Mouse (Mus musculus): Measurements from ENCODE around the gene Gm7697. TPM values are rescaled to one million over a fixed set of nuclear protein-coding genes. Genes with fewer than 3 reads are reported as not detected.
"Not testable (repeated sequence)": the region's sequence is repeated elsewhere in the genome, so short reads cannot be mapped to it uniquely, and the experiment has no call there.

Gene Gm7697
- polyA plus RNA-seq, 1 experiment from 2014 or later, result not detected

DNA sequence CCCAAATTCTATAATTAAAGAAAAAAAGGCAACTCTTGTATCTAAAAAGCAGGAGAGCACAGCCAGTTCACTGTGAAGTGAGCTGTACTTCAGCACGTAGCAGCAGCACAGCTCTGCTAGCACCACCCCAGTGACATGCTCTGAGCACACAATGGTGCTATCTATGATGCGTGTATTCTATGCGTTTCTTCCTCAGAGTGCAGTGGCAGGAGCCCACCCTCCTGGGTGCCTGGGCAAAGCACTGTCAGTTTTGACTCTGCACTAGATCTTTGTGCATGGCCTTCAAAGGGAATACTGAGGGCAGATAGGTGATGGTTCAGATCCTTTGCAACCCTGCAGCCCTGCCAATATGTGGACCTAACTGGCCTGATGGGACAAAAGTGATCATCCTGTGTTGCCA, 69.3 kb downstream of the Gm7697 start, which contains the start of gene Gm9495:
Gene Gm9495, minus strand, starts transcription at position 101 of the 400 bp plus-strand sequence.
- WGBS, result 90% methylated on average over 1 of the region's 3 CpGs
- H3K4me2 ChIP-seq; H3K27ac ChIP-seq (ENCODE audit: low read depth); ATAC-seq (ENCODE audit: insufficient read depth); H3K4me3 ChIP-seq (ENCODE audit: low read depth, low read length); H3K9ac ChIP-seq; H3K36me3 ChIP-seq (ENCODE audit: insufficient read depth); H3K4me1 ChIP-seq (ENCODE audit: insufficient read depth); H3K27me3 ChIP-seq (ENCODE audit: insufficient read depth, low read length); H3K9me3 ChIP-seq (ENCODE audit: low read depth, low read length); DNase-seq: not testable (repeated sequence)

Other genes with a start within 250 kb of the Gm7697 start
- not detected in 2 replicates for gene Gm9495, start 69.4 kb downstream of the Gm7697 start, polyA plus RNA-seq (2014; fragmentation: Nextera tagmentation; extraction: Ambion mirVana)
- 23.4 and 24.5 TPM in 2 replicates for gene Zfp868, start 102.6 kb upstream of the Gm7697 start, polyA plus RNA-seq (2014; fragmentation: Nextera tagmentation; extraction: Ambion mirVana)
- gene Zfp964, start 131.5 kb upstream of the Gm7697 start, polyA plus RNA-seq (2014; fragmentation: Nextera tagmentation; extraction: Ambion mirVana), result 1.4 and 1.8 TPM in 2 replicates
- gene Zfp869, start 187.7 kb upstream of the Gm7697 start, polyA plus RNA-seq (2014; fragmentation: Nextera tagmentation; extraction: Ambion mirVana), result 30.2 and 31.3 TPM in 2 replicates
- 5.6 and 5.8 TPM in 2 replicates for gene Zfp963, start 227.0 kb upstream of the Gm7697 start, polyA plus RNA-seq (2014; fragmentation: Nextera tagmentation; extraction: Ambion mirVana)